Mouse (Mus musculus): ENCODE measurements at regions not wholly inside any gene's neighbourhood (a gene's known extent, or its start where the extent isn't known, plus 50 kb on each side); places are given as distances from the start of the nearest gene placed in this dataset.

DNA sequence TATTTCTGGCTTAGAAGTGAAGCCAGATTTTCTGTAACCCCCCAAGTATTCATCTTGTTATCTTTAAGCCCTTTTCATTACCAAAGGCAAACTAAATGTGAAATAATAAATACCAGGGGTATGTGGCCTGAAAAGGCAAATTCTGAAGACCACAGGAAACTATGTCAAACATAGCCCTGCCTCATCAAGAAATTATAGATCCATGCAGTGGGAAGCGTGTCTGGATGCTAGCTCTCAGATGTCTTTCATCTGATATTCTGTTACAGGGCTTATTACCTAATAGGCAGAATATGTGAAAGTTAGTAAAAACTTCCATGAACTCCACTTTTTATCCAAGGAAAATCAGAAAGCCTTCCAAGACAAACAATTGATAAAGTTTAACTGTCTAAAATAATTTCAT is 509.9 kb upstream of the Lcorl start:
- DNase-seq (no peak), ATAC-seq (no peak)
- Histone ChIP-seq H3K4me1 (ENCODE audit: insufficient read depth) (no peaks in the 10 kb centered on the region), H3K4me2 (ENCODE audit: low read depth) (no peak overlapping the region), H3K9me3 (ENCODE audit: low read length) (no peaks in the 10 kb centered on the region), H3K27ac (ENCODE audit: low read depth, low read length) (no peak overlapping the region), H3K36me3 (ENCODE audit: insufficient read depth) (no peaks in the 10 kb centered on the region), H3K9ac (no peak overlapping the region), H3K4me3 (ENCODE audit: low read depth, low read length) (no peak overlapping the region), H3K27me3 (ENCODE audit: insufficient read depth, low read length) (no peaks in the 10 kb centered on the region)
- 75% methylated on average over 1 of the region's 1 CpGs for WGBS
- TF ChIP-seq CTCF (IDR thresholded peaks at IDR 0.05; ENCODE audit: low read depth), result no peak

DNA sequence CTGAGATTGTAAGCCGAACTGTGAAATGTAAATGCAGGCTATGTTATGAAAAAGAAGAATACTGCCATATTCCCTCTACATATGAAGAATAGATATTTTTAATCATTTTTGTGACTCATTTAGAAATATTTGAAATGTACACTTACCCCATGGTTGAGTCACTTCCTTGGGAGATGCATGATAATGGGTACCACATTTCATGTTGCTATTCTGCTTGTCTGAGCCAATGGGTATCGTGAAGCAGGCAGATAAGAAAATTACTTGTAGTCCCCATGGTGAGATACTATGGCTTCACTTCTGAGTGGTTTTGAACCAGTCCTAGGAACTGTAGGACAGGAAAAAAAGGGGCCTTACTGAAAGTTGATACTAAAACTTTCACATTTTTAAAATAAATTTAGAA is 506.2 kb upstream of the Lcorl start:
- DNase-seq (no peak), ATAC-seq (no peak)
- no peak for TF ChIP-seq CTCF (IDR thresholded peaks at IDR 0.05; ENCODE audit: low read depth)
- no peaks in the 10 kb centered on the region for H3K36me3 ChIP-seq (ENCODE audit: insufficient read depth)
- H3K9ac ChIP-seq, result no peak overlapping the region
- no peak overlapping the region for H3K4me2 ChIP-seq (ENCODE audit: low read depth)
- H3K27me3 ChIP-seq (ENCODE audit: insufficient read depth, low read length), result no peaks in the 10 kb centered on the region
- H3K9me3 ChIP-seq (ENCODE audit: low read length), result no peaks in the 10 kb centered on the region
- no peak overlapping the region for H3K4me3 ChIP-seq (ENCODE audit: low read depth, low read length)
- WGBS, result 90% methylated on average over 2 of the region's 2 CpGs
- no peaks in the 10 kb centered on the region for H3K4me1 ChIP-seq (ENCODE audit: insufficient read depth)
- H3K27ac ChIP-seq (ENCODE audit: low read depth, low read length), result no peak overlapping the region

DNA sequence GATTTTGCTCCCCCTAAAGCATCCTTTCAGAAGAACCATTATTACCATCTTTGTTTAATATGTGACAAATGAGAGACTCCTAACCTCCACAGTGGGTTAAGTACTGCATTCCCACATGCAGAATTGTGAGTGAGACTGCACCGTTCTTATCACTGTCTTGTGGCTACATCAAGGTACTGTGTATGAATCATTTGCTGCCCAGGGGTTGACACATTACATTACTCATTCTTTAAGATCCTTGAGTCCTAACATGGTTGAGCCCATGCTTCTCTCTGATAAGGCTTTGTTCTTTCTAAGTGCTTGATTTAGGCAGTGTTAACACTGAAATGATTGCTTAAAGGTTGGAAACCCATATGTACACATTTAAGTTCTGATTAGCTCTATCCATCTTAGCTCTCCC is 504.2 kb upstream of the Lcorl start:
- Histone ChIP-seq H3K4me1 (ENCODE audit: insufficient read depth) (no peaks in the 10 kb centered on the region), H3K36me3 (ENCODE audit: insufficient read depth) (no peaks in the 10 kb centered on the region), H3K27ac (ENCODE audit: low read depth, low read length) (no peak overlapping the region), H3K9me3 (ENCODE audit: low read length) (no peaks in the 10 kb centered on the region), H3K27me3 (ENCODE audit: insufficient read depth, low read length) (no peaks in the 10 kb centered on the region), H3K9ac (no peak overlapping the region), H3K4me3 (ENCODE audit: low read depth, low read length) (no peak overlapping the region), H3K4me2 (ENCODE audit: low read depth) (no peak overlapping the region)
- ATAC-seq (no peak), DNase-seq (no peak)
- no peak for TF ChIP-seq CTCF (IDR thresholded peaks at IDR 0.05; ENCODE audit: low read depth)
- 81% methylated on average over 1 of the region's 1 CpGs for WGBS

DNA sequence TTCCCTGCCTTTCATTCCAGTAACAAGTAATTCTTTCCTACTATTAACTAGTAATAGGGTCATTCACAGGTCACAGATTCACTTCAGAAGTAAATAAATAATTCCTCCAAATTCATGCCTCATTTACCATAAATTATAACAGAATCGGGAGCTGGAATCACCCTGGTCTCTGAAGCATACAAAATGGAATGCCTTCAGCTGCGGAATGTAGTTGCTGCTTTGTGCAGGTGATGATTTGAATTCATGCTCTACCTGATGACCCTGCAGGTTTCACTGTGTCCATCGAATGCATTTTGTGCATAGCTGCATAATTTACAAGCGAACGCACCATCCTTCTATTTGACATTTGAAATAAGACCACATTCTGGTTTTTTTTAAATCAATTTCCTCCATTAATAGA is 491.0 kb upstream of the Lcorl start:
- 52% methylated on average over 5 of the region's 5 CpGs for WGBS
- no peak overlapping the region for H3K9ac ChIP-seq
- no peak for TF ChIP-seq CTCF (IDR thresholded peaks at IDR 0.05; ENCODE audit: low read depth)
- DNase-seq (no peak), ATAC-seq (no peak)
- H3K9me3 ChIP-seq (ENCODE audit: low read length), result no peaks in the 10 kb centered on the region
- H3K4me1 ChIP-seq (ENCODE audit: insufficient read depth), result no peaks in the 10 kb centered on the region
- no peak overlapping the region for H3K27ac ChIP-seq (ENCODE audit: low read depth, low read length)
- no peak overlapping the region for H3K4me2 ChIP-seq (ENCODE audit: low read depth)
- H3K36me3 ChIP-seq (ENCODE audit: insufficient read depth), result no peaks in the 10 kb centered on the region
- H3K4me3 ChIP-seq (ENCODE audit: low read depth, low read length), result no peak overlapping the region
- H3K27me3 ChIP-seq (ENCODE audit: insufficient read depth, low read length), result no peaks in the 10 kb centered on the region

DNA sequence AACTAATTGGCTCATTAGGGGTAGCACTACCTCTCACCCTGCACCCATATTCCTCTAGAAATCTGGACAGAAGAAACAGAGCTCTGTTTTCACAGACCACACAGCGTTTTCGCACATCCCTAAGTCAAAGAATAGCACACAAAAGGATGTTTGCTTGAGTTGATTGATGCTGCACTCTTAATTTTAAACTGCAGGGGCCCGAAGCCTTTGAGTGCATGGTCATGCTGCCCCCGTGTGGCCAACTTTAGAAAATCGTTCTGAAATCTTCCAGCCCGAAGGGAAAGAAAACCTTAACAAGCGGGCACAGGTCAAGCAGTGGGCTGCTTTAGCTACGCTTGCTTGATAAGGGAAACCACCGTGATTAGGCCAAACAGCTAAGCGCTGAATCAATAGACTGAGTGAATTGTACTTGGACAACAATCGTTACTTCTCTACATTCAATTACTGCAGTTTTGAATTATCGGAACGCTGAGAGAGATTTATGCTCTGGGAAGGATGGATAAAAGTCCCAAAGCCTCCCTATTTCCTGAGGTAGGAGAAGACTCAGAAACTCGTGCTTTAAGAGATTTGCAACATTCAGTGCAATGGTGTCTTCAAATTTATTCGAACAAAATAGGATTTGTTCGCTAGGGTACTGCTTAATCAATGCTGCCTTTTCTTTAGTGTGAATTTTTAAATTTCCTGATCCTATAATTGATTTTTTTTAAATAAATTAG is 490.1 kb upstream of the Lcorl start:
- Histone ChIP-seq H3K27ac (ENCODE audit: low read depth, low read length) (0 out of 2 replicates have a peak overlapping the region, but pooled peaks have one; percentile 57), H3K4me2 (ENCODE audit: low read depth) (peak overlapping the region; percentile 41), H3K9me3 (ENCODE audit: low read length) (no peaks in the 10 kb centered on the region), H3K4me1 (ENCODE audit: insufficient read depth) (no peaks in the 10 kb centered on the region), H3K4me3 (ENCODE audit: low read depth, low read length) (peak overlapping the region; percentile 33), H3K36me3 (ENCODE audit: insufficient read depth) (no peaks in the 10 kb centered on the region), H3K9ac (peak overlapping the region; percentile 28; the same call in 1 of the 2 replicates), H3K27me3 (ENCODE audit: insufficient read depth, low read length) (no peaks in the 10 kb centered on the region)
- DNase-seq (peak; percentile 93), ATAC-seq (peak; percentile 93)
- TF ChIP-seq CTCF (IDR thresholded peaks at IDR 0.05; ENCODE audit: low read depth), result peak; percentile 93
- 8% methylated on average over 16 of the region's 16 CpGs for WGBS

DNA sequence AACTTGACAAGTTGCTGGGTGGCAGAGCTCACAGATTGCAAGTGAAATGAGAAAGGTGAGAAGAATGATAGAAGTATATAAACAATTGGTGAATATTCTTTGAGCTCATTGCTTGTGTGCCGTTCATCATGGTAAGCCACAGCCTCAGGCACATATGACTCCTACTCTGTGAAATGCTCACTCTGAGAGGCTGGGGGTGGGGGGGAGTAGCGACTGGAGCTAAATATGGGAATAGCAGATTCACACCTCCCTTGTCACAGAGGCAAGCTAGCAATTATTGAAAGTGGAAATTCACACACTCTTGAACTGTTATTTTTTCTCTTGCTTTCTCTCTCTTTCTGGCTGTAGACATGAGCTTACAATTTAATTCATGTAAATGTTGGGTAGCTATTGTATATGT is 481.0 kb upstream of the Lcorl start:
- TF ChIP-seq CTCF (IDR thresholded peaks at IDR 0.05; ENCODE audit: low read depth), result no peak

DNA sequence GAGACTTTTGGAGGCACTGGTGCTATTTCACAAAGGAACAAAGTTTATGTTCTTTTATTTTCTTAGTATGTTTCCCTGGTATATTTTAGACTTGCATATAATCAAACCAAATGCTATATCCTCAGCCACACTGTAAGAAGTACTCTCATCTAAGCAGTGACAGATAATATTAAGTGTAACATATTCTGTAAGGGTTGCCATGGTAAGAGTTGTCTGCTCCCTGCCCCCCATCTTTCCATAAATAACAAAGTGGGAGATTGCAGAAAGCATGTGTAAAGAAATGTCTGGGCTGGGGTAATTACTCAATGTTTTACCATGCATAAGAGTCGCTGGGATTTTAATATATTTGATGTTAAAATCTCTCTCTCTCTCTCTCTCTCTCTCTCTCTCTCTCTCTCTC is 473.5 kb upstream of the Lcorl start:
- no peak for TF ChIP-seq CTCF (IDR thresholded peaks at IDR 0.05; ENCODE audit: low read depth)
- 38% methylated on average over 1 of the region's 1 CpGs for WGBS

More for the DNA sequence above, 481.0 kb upstream of the Lcorl start:
- Histone ChIP-seq H3K9ac (no peak overlapping the region), H3K36me3 (ENCODE audit: insufficient read depth) (no peaks in the 10 kb centered on the region), H3K4me1 (ENCODE audit: insufficient read depth) (no peaks in the 10 kb centered on the region), H3K4me3 (ENCODE audit: low read depth, low read length) (no peak overlapping the region), H3K27me3 (ENCODE audit: insufficient read depth, low read length) (no peaks in the 10 kb centered on the region), H3K9me3 (ENCODE audit: low read length) (no peaks in the 10 kb centered on the region), H3K27ac (ENCODE audit: low read depth, low read length) (no peak overlapping the region), H3K4me2 (ENCODE audit: low read depth) (no peak overlapping the region)
- no peak for DNase-seq
- 82% methylated on average over 2 of the region's 2 CpGs for WGBS
- peak; percentile 50 for ATAC-seq

More for the DNA sequence above, 473.5 kb upstream of the Lcorl start:
- peak; percentile 71 for ATAC-seq
- Histone ChIP-seq H3K36me3 (ENCODE audit: insufficient read depth) (no peaks in the 10 kb centered on the region), H3K9ac (no peak overlapping the region), H3K9me3 (ENCODE audit: low read length) (no peaks in the 10 kb centered on the region), H3K27me3 (ENCODE audit: insufficient read depth, low read length) (no peaks in the 10 kb centered on the region), H3K4me1 (ENCODE audit: insufficient read depth) (no peaks in the 10 kb centered on the region), H3K4me2 (ENCODE audit: low read depth) (no peak overlapping the region), H3K4me3 (ENCODE audit: low read depth, low read length) (no peak overlapping the region), H3K27ac (ENCODE audit: low read depth, low read length) (no peak overlapping the region)
- DNase-seq, result no peak

All from forebrain, postnatal 0 days (tissue).